Mouse (Mus musculus) cerebellum, adult 9-10 months (tissue): ENCODE data around the gene Gm11009.
"Not testable (repeated sequence)": the region's sequence is repeated elsewhere in the genome, so short reads cannot be mapped to it uniquely, and the experiment has no call there.

ENCODE experiments used
- DNase-seq: peaks from one replicate; pipeline ENCODE4 v3.0.0; 2022

Gm11009 gene

DNA sequence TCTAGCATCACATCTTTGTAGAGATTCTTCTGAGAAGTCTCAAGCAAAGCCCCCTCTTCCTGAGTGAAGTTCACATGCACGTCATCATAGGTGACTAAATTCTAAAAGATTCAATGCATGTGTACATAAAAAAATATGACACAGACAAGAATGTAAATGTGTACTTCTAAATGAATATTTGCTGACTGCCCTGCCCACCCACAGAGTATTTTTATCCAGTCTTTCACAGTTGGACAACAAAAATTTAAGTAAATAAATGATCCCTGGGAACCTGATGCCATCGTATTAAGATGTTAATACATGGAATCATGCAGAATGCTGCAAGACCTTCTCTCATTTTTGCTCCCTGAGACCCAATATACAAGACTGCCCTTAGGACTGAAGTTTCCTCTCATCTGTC is at the start of gene Gm11009:
Gm11009 (minus strand) TSS at position 101 of the 400 bp plus-strand sequence.
- not testable (repeated sequence) for DNase-seq
